Mouse (Mus musculus) ES-CJ7 (cell line): ENCODE measurements around the gene Gm11037.
"Not testable (repeated sequence)": the region's sequence is repeated elsewhere in the genome, so short reads cannot be mapped to it uniquely, and the experiment has no call there.

Experiments
- DNase-seq: peaks from one replicate; pipeline ENCODE4 v3.0.0; 2011; ENCODE audit warnings: low read depth, low spot score

Gm11037 gene

GRCm38 (mm10) chr2:131132930-131133547 lies at the start of gene Gm11037:
Gene Gm11037 (plus strand): TSS chr2:131133497.
- DNase-seq = no peak

- DNase-seq = no peak
Measured at GRCm38 (mm10) chr2:131084206-131084605, 49.1 kb upstream of the Gm11037 start.

GRCm38 (mm10) chr2:131086667-131087390 lies 46.5 kb upstream of the Gm11037 start, which contains the start of gene Siglec1:
Gene Siglec1 (minus strand): TSS chr2:131086765.
- no peak for DNase-seq

- no peak for DNase-seq
Measured at GRCm38 (mm10) chr2:131088581-131088980, 44.7 kb upstream of the Gm11037 start.

GRCm38 (mm10) chr2:131089634-131090033 lies 43.7 kb upstream of the Gm11037 start:
- DNase-seq = no peak

GRCm38 (mm10) chr2:131090852-131091251 lies 42.4 kb upstream of the Gm11037 start:
- no peak for DNase-seq

- DNase-seq = no peak
Measured at GRCm38 (mm10) chr2:131093577-131093976, 39.7 kb upstream of the Gm11037 start.

- peak; percentile 74 for DNase-seq
Measured at GRCm38 (mm10) chr2:131094823-131095222, 38.5 kb upstream of the Gm11037 start.

- DNase-seq = peak; percentile 93
Measured at GRCm38 (mm10) chr2:131096101-131096795, 37.0 kb upstream of the Gm11037 start.

- peak; percentile 15 for DNase-seq
Measured at GRCm38 (mm10) chr2:131097087-131097486, 36.2 kb upstream of the Gm11037 start.

- no peak for DNase-seq
Measured at GRCm38 (mm10) chr2:131101530-131101929, 31.8 kb upstream of the Gm11037 start.

- no peak for DNase-seq
Measured at GRCm38 (mm10) chr2:131104021-131104420, 29.3 kb upstream of the Gm11037 start.

GRCm38 (mm10) chr2:131105061-131105460 lies 28.2 kb upstream of the Gm11037 start:
- DNase-seq = not testable (repeated sequence)

GRCm38 (mm10) chr2:131105989-131106388 lies 27.3 kb upstream of the Gm11037 start:
- DNase-seq = no peak

- no peak for DNase-seq
Measured at GRCm38 (mm10) chr2:131118968-131119574, 14.2 kb upstream of the Gm11037 start.

GRCm38 (mm10) chr2:131124166-131124565 lies 9.1 kb upstream of the Gm11037 start:
- DNase-seq = no peak

- no peak for DNase-seq
Measured at GRCm38 (mm10) chr2:131125157-131125963, 7.9 kb upstream of the Gm11037 start.

- DNase-seq = no peak
Measured at GRCm38 (mm10) chr2:131125964-131126815, 7.1 kb upstream of the Gm11037 start.

- no peak for DNase-seq
Measured at GRCm38 (mm10) chr2:131127161-131127730, 6.1 kb upstream of the Gm11037 start, which contains the start of gene Hspa12b. Gene Hspa12b (plus strand): TSS chr2:131127280.

GRCm38 (mm10) chr2:131128211-131128610 lies 5.1 kb upstream of the Gm11037 start:
- no peak for DNase-seq
